Mouse (Mus musculus) forebrain, embryonic 16.5 days (tissue): ENCODE data around the gene Bhlhe41. TPM values are rescaled to one million over a fixed set of nuclear protein-coding genes. Genes with fewer than 3 reads are reported as not detected.

Experiments
- ATAC-seq: fragments of 200-750 bp; cut with Nextera tagmentation; 2 replicates; pipeline ENCODE4 v1.8.0; 2017; ENCODE audit warnings: mild to moderate bottlenecking, moderate library complexity
- H3K27ac ChIP-seq: fragments of 300-500 bp; sonication (generic); 2 replicates; pipeline ENCODE4 v1.5.1; 2014; ENCODE audit warnings: low read length, control low read depth
- H3K27me3 ChIP-seq: fragments of 300-500 bp; sonication (generic); replicated peaks from 2 replicates; pipeline ENCODE4 v1.6.1; 2014; ENCODE audit warnings: low read length; ENCODE audit not compliant: control insufficient read depth, insufficient read depth
- H3K36me3 ChIP-seq: fragments of 300-500 bp; sonication (generic); 2 replicates; pipeline ENCODE4 v1.6.1; 2014; ENCODE audit not compliant: control insufficient read depth, insufficient read depth
- H3K4me1 ChIP-seq: fragments of 300-500 bp; sonication (generic); replicated peaks from 2 replicates; pipeline ENCODE4 v1.6.1; 2014; ENCODE audit warnings: low read length; ENCODE audit not compliant: control insufficient read depth, insufficient read depth
- H3K4me2 ChIP-seq: fragments of 300-500 bp; sonication (generic); 2 replicates; pipeline ENCODE4 v1.6.1; 2014; ENCODE audit warnings: mild to moderate bottlenecking, low read length, control low read depth
- H3K4me3 ChIP-seq: fragments of 300-500 bp; sonication (generic); replicated peaks from 2 replicates; pipeline ENCODE4 v1.5.1; 2014; ENCODE audit warnings: mild to moderate bottlenecking, low read length, control low read depth
- H3K9ac ChIP-seq: fragments of 300-500 bp; sonication (generic); replicated peaks from 2 replicates; pipeline ENCODE4 v1.6.1; 2014; ENCODE audit warnings: low read depth, low read length, control low read depth
- H3K9me3 ChIP-seq: fragments of 300-500 bp; sonication (generic); 2 replicates; pipeline ENCODE4 v1.6.1; 2016; ENCODE audit warnings: low read length; ENCODE audit not compliant: control insufficient read depth
- WGBS: fragments of 180-500 bp; shearing (Covaris S2); extraction: QIAGEN DNeasy Blood & Tissue Kit; methylation state at CpG from one replicate; pipeline ENCODE4 v1.1.7; 2014; 5-methylcytosine and 5-hydroxymethylcytosine counted together
- polyA plus RNA-seq: library from polyadenylated mRNA; unstranded; fragments of >200 nt; fragmentation: Nextera tagmentation; extraction: Ambion mirVana; gene quantifications from 2 replicates; pipeline ENCODE4 v1.2.1, GENCODE M21; 2015

The Bhlhe41 gene
- polyA plus RNA-seq, 1 experiment from 2014 or later: 4.5 TPM

DNA sequence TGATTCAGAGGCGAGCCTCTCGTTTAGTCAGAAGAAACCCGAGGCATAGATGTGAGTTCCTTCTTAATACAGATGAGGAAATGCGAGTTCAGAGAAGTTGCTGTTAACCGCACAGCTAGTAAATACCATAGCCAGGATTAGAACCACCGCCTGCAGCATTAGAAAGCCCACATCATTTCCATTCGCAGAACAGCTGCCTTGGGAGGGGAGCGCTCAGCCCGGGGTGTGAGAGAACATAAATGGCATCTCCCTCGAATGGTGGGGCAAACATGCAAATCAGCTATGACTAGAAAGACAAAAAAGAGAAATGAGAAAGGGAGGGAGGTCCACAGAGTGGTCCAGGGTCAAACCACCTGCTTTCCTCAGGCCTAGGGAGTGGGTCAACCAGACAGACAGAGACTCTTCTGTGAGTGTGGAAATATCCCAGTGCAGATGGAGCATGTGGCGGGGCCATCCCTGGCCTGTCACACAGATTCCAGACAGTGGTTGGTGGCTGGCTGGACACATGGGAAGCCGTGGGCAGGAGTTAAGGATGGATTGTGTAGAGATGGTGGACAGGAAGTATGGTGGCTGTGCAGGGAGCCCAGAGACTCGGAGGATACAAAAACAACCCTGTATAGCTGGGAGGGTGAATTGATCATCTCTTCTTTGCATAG is 28.1 kb upstream of the Bhlhe41 start:
- 82% methylated on average over 13 of the region's 13 CpGs for WGBS
- no peak for ATAC-seq
- Histone ChIP-seq H3K9ac (no peak overlapping the region), H3K27ac (no peak overlapping the region), H3K36me3 (no peaks in the 10 kb centered on the region), H3K4me3 (no peak overlapping the region), H3K4me2 (no peak overlapping the region), H3K4me1 (no peaks in the 10 kb centered on the region), H3K27me3 (no peaks in the 10 kb centered on the region), H3K9me3 (no peaks in the 10 kb centered on the region)

DNA sequence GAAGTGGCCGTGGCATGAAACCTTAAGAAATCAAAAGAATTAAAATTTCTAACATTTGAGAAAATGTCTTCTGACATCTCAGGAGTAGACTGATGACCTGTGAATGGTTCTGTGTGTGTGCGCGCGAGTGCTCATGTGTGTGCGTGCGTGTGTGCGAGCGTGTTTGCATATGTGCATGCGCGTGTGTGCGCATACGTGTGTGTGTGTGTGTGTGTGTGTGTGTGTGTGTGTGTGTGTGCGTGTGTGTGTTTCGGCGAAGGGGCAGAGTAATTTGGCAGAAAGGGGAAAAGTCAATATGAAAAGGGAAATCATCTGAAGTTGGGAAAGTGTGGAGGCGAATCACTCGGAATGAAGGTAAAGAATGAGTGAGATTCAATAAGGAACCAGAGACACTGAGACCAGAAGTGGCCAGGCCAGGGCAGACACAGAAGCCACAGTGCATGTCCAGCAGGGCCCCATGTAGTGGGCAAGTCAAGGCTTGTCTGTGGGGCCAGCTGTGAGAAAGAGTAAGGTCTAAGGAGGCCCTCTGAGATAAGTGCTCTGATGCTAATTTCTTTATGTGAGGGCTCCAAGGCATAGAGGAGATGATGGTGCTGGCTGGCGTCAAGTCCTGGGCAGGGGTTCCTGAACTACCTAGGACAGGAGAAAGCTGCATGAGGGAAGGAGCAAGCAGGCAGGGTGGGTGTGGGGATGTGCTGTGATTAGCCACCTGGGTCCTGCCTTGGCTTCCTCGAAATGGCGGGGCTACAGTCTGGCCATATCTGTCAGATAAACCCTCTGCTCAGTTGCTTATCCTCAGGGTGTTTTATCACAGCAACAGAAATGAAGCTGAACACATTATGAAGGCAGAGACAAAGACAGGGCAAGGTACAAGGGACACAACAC is 27.3 kb upstream of the Bhlhe41 start:
- H3K36me3 ChIP-seq: no peaks in the 10 kb centered on the region
- no peak for ATAC-seq
- no peak overlapping the region for H3K4me2 ChIP-seq
- H3K4me3 ChIP-seq: no peak overlapping the region
- no peak overlapping the region for H3K27ac ChIP-seq
- H3K9me3 ChIP-seq: no peaks in the 10 kb centered on the region
- no peaks in the 10 kb centered on the region for H3K4me1 ChIP-seq
- WGBS: 93% methylated on average over 20 of the region's 20 CpGs
- no peak overlapping the region for H3K9ac ChIP-seq
- no peaks in the 10 kb centered on the region for H3K27me3 ChIP-seq

DNA sequence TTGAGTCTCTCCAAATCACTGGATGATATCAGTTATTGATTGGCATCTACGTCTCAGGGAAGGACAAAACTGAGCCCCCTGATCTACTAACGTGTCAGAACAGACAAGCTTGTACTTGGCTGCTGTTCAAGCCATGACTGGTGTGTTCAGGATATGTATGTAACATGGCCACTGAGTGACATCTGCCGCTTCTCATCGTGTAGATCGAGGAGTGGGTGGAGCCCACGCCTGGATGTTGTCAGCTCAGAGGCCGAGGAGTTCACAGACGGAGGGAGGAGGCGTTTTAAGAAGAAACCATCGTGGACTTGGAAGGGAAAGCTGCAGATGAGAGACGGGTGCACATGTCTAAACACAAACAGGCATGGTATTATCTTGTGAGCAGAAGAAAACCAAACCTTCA is 26.6 kb upstream of the Bhlhe41 start:
- no peak overlapping the region for H3K27ac ChIP-seq
- no peak overlapping the region for H3K4me3 ChIP-seq
- H3K9me3 ChIP-seq: no peaks in the 10 kb centered on the region
- H3K4me1 ChIP-seq: no peaks in the 10 kb centered on the region
- ATAC-seq: no peak
- H3K27me3 ChIP-seq: no peaks in the 10 kb centered on the region
- no peak overlapping the region for H3K9ac ChIP-seq
- H3K4me2 ChIP-seq: no peak overlapping the region
- WGBS: 86% methylated on average over 11 of the region's 11 CpGs
- H3K36me3 ChIP-seq: no peaks in the 10 kb centered on the region

DNA sequence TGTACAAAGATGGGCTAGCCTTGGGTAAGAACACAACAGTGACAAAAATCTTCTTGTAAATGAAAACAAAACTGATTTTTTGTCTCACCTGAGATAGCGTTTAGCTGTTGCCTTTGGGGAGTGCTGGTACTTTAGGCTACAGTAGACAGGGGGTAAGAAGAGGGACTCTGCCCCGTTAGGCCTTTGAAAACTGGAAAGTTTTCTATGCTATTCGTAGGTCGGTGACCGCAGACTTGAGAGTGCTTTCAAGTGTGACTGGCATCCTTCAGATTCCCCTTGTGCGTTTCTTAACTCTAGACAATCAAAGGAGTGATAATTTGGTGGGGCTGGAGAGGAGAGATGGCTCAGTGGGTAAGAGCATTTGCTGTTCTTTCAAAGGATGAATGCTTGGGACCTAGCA is 22.4 kb upstream of the Bhlhe41 start:
- no peak for ATAC-seq

GRCm38 (mm10) chr6:145886277-145886676 is 20.9 kb upstream of the Bhlhe41 start:
- no peak overlapping the region for H3K9ac ChIP-seq
- H3K36me3 ChIP-seq: no peaks in the 10 kb centered on the region
- no peak for ATAC-seq
- H3K27ac ChIP-seq: no peak overlapping the region
- no peaks in the 10 kb centered on the region for H3K4me1 ChIP-seq
- H3K27me3 ChIP-seq: no peaks in the 10 kb centered on the region
- no peaks in the 10 kb centered on the region for H3K9me3 ChIP-seq
- 65% methylated on average over 8 of the region's 8 CpGs for WGBS
- no peak overlapping the region for H3K4me3 ChIP-seq
- no peak overlapping the region for H3K4me2 ChIP-seq

More for the DNA sequence above, 22.4 kb upstream of the Bhlhe41 start:
- 69% methylated on average over 6 of the region's 6 CpGs for WGBS
- Histone ChIP-seq H3K4me1 (no peaks in the 10 kb centered on the region), H3K27ac (no peak overlapping the region), H3K36me3 (no peaks in the 10 kb centered on the region), H3K9ac (no peak overlapping the region), H3K27me3 (no peaks in the 10 kb centered on the region), H3K4me3 (no peak overlapping the region), H3K4me2 (no peak overlapping the region), H3K9me3 (no peaks in the 10 kb centered on the region)

DNA sequence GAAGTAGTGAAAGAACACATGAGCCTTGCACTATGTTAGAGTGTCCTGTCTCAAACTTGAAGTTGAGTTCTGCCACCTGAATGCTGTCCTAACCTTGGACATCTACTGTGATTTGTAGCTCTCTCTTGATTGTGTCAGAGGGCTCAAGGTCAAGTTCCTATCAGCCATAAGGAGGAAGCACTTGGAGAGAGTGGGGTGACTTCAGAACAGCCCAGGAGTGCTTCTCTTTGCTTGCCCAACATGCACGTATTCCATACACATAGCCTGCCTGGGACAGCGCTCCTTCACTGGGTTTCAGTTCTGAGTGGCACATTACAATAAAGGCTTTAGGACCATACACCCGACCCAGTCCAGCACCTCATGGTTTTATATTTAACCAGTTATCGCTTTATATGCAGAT is 19.7 kb upstream of the Bhlhe41 start:
- Histone ChIP-seq H3K27me3 (no peaks in the 10 kb centered on the region), H3K4me1 (no peaks in the 10 kb centered on the region), H3K9me3 (no peaks in the 10 kb centered on the region), H3K36me3 (no peaks in the 10 kb centered on the region), H3K4me3 (no peak overlapping the region), H3K9ac (no peak overlapping the region), H3K4me2 (no peak overlapping the region), H3K27ac (no peak overlapping the region)
- WGBS: 84% methylated on average over 4 of the region's 4 CpGs
- no peak for ATAC-seq

DNA sequence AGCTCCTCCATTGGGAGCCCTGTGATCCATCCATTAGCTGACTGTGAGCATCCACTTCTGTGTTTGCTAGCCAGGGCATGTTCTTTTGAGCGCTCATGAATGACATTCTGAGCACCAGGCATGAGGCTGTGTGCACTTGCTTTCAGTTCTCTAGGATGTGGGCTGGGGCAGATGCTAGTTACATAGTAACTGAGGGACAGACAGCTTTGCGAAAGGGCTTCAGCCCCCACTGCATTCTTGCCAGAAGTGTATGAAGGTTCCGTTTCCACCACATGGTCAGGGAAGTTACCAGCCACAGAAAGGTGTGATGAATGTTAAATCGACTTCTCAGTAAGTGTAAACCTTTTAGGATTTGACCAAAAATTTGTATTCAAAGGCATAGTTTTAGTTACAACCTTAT is 18.3 kb upstream of the Bhlhe41 start:
- Histone ChIP-seq H3K9ac (no peak overlapping the region), H3K4me2 (no peak overlapping the region), H3K27ac (no peak overlapping the region), H3K36me3 (no peaks in the 10 kb centered on the region), H3K4me1 (no peaks in the 10 kb centered on the region), H3K4me3 (no peak overlapping the region), H3K27me3 (no peaks in the 10 kb centered on the region), H3K9me3 (no peaks in the 10 kb centered on the region)
- no peak for ATAC-seq
- WGBS: 92% methylated on average over 4 of the region's 4 CpGs

GRCm38 (mm10) chr6:145883010-145883409 is 17.7 kb upstream of the Bhlhe41 start:
- WGBS: 94% methylated on average over 1 of the region's 1 CpGs
- H3K4me3 ChIP-seq: no peak overlapping the region
- ATAC-seq: no peak
- no peaks in the 10 kb centered on the region for H3K36me3 ChIP-seq
- H3K4me2 ChIP-seq: no peak overlapping the region
- no peak overlapping the region for H3K27ac ChIP-seq
- H3K9me3 ChIP-seq: no peaks in the 10 kb centered on the region
- no peak overlapping the region for H3K9ac ChIP-seq
- H3K4me1 ChIP-seq: no peaks in the 10 kb centered on the region
- no peaks in the 10 kb centered on the region for H3K27me3 ChIP-seq

GRCm38 (mm10) chr6:145880609-145881008 is 15.3 kb upstream of the Bhlhe41 start:
- 85% methylated on average over 5 of the region's 5 CpGs for WGBS
- no peaks in the 10 kb centered on the region for H3K9me3 ChIP-seq

More at GRCm38 (mm10) chr6:145880609-145881008, 15.3 kb upstream of the Bhlhe41 start:
- no peak overlapping the region for H3K4me3 ChIP-seq
- H3K36me3 ChIP-seq: no peaks in the 10 kb centered on the region
- H3K4me1 ChIP-seq: peaks cover 4% of the 10 kb centered on the region; the same call in 1 of the 2 replicates
- ATAC-seq: no peak
- no peak overlapping the region for H3K27ac ChIP-seq
- no peaks in the 10 kb centered on the region for H3K27me3 ChIP-seq
- no peak overlapping the region for H3K9ac ChIP-seq
- no peak overlapping the region for H3K4me2 ChIP-seq
